Mouse (Mus musculus) spleen, adult 2 months (tissue): ENCODE results near the gene Cnga3.

Experiments
- CTCF ChIP-seq: fragments of 200-500 bp; IDR thresholded peaks from 2 replicates; pipeline ENCODE4 v1.5.1; 2011; ENCODE audit warnings: mild to moderate bottlenecking, inconsistent platforms; ENCODE audit not compliant: insufficient read depth, insufficient read length, insufficient replicate concordance; ENCODE audit errors: extremely low read depth
- POLR2A ChIP-seq: fragments of 200-500 bp; IDR thresholded peaks from 2 replicates; pipeline ENCODE4 v1.6.1; 2011; ENCODE audit warnings: low read depth, low read length, inconsistent platforms

DNA sequence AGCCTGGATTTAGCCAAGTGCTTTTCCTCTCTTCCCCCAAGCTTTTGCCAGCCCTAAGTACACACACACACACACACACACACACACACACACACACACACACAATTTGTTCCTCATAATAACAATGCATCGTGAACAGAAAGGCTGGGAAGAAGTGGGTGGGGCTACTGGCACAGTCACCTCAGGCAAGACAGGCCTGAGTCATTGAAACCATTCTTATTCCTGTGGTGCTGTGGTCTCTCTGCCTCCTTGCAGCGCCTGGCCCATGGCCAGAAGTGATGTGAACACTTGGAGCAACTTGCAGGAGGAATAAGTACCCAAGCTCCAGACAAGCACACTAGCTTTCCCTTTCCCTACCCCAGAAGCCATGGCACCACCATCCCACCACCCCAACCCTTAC is 34.2 kb downstream of the Cnga3 start:
- TF ChIP-seq CTCF (no peak), POLR2A (no peak)
